Mouse (Mus musculus) CH12.LX (cell line): ENCODE data around the gene Lyl1. TPM values are rescaled to one million over a fixed set of nuclear protein-coding genes. Genes with fewer than 3 reads are reported as not detected.

Experiments
- DNase-seq: peaks from one replicate; pipeline ENCODE4 v3.0.0-alpha.2; 2013; ENCODE audit errors: extremely low read depth
- H3K27ac ChIP-seq: 2 replicates; pipeline ENCODE4 v1.5.1; 2012; ENCODE audit warnings: low read depth, mild to moderate bottlenecking, control low read depth, moderate library complexity; ENCODE audit not compliant: insufficient read depth
- H3K27me3 ChIP-seq: replicated peaks from 2 replicates; pipeline ENCODE3; 2012; ENCODE audit warnings: inconsistent platforms
- H3K36me3 ChIP-seq, 2 experiments: replicated peaks in 1 of 2; 2 replicates each; pipeline versions ENCODE3 to v1.6.1; 2012; ENCODE audit warnings: inconsistent platforms in 1 of 2, low read length in 1 of 2, mild to moderate bottlenecking in 1 of 2, mixed read lengths in 1 of 2, moderate library complexity in 1 of 2; ENCODE audit not compliant: control insufficient read depth in 1 of 2, insufficient read depth in 1 of 2
- H3K4me1 ChIP-seq, 2 experiments: 2 replicates each; pipeline ENCODE4 v1.6.1; 2012; ENCODE audit warnings: inconsistent platforms in 1 of 2, moderate library complexity in 1 of 2; ENCODE audit not compliant: insufficient read depth in 2 of 2, control insufficient read depth in 1 of 2
- H3K4me2 ChIP-seq: 2 replicates; pipeline ENCODE4 v1.6.1; 2012; ENCODE audit warnings: low read depth, mild to moderate bottlenecking, control low read depth; ENCODE audit not compliant: poor library complexity, insufficient read depth, severe bottlenecking
- H3K4me3 ChIP-seq, 3 experiments: fragments of 150-350 bp in 1 of 3; sonication (generic) in 1 of 3; replicated peaks in 1 of 3; 2 replicates each; pipeline versions ENCODE3 to v1.5.1; 2011 to 2012; ENCODE audit warnings: low read depth in 2 of 3, low read length in 2 of 3, mild to moderate bottlenecking in 2 of 3, moderate library complexity in 2 of 3, control low read depth in 1 of 3, improper control_type of control experiment in 1 of 3, inconsistent platforms in 1 of 3, mixed read lengths in 1 of 3; ENCODE audit not compliant: poor library complexity in 1 of 3
- H3K79me2 ChIP-seq: replicated peaks from 2 replicates; pipeline ENCODE4 v1.6.1; 2012; ENCODE audit warnings: mild to moderate bottlenecking, moderate library complexity; ENCODE audit not compliant: control insufficient read depth, poor library complexity, insufficient read depth, severe bottlenecking; ENCODE audit errors: extremely low read depth
- H3K9ac ChIP-seq: 2 replicates; pipeline ENCODE4 v1.6.1; 2012; ENCODE audit warnings: low read depth, mild to moderate bottlenecking, control low read depth, moderate library complexity; ENCODE audit not compliant: insufficient read depth
- H3K9me3 ChIP-seq: replicated peaks from 2 replicates; pipeline ENCODE3; 2012; ENCODE audit warnings: low read length, inconsistent platforms, mixed read lengths
- BHLHE40 ChIP-seq: IDR thresholded peaks from 2 replicates; pipeline ENCODE4 v1.6.1; 2011; ENCODE audit warnings: mild to moderate bottlenecking, low read depth, low read length, improper control_type of control experiment
- CTCF ChIP-seq, 2 experiments: IDR thresholded peaks in 1 of 2; conservative IDR thresholded peaks in 1 of 2; 2 replicates each; pipeline ENCODE4 v1.5.1; 2011 to 2012; ENCODE audit warnings: low read depth in 2 of 2, low read length in 2 of 2, improper control_type of control experiment in 1 of 2, inconsistent platforms in 1 of 2, mild to moderate bottlenecking in 1 of 2, moderate library complexity in 1 of 2
- E2F4 ChIP-seq: IDR thresholded peaks from 2 replicates; pipeline ENCODE4 v1.6.1; 2011; ENCODE audit warnings: low read depth, low read length, improper control_type of control experiment; ENCODE audit not compliant: insufficient replicate concordance
- EP300 ChIP-seq: IDR thresholded peaks from 2 replicates; pipeline ENCODE4 v1.6.1; 2011; ENCODE audit warnings: low read length, improper control_type of control experiment
- ETS1 ChIP-seq: conservative IDR thresholded peaks from 2 replicates; pipeline ENCODE4 v1.6.1; 2012; ENCODE audit warnings: low read depth, mild to moderate bottlenecking, inconsistent platforms, low read length, improper control_type of control experiment, moderate library complexity
- GABPA ChIP-seq: IDR thresholded peaks from 2 replicates; pipeline ENCODE4 v1.6.1; 2012; ENCODE audit warnings: low read depth, low read length, improper control_type of control experiment, inconsistent platforms; ENCODE audit not compliant: insufficient replicate concordance
- IRF4 ChIP-seq: IDR thresholded peaks from 2 replicates; pipeline ENCODE4 v1.6.1; 2014; ENCODE audit warnings: low read depth, mild to moderate bottlenecking, inconsistent platforms, low read length, improper control_type of control experiment
- KAT2A ChIP-seq: IDR thresholded peaks from 2 replicates; pipeline ENCODE4 v1.6.1; 2012; ENCODE audit warnings: low read length, improper control_type of control experiment, inconsistent platforms; ENCODE audit not compliant: insufficient replicate concordance
- MAFK ChIP-seq: IDR thresholded peaks from 2 replicates; pipeline ENCODE4 v1.6.1; 2011; ENCODE audit warnings: low read length, improper control_type of control experiment; ENCODE audit not compliant: insufficient replicate concordance
- MAX ChIP-seq: IDR thresholded peaks from 2 replicates; pipeline ENCODE4 v1.6.1; 2011; ENCODE audit warnings: low read length, improper control_type of control experiment
- MAZ ChIP-seq: IDR thresholded peaks from 2 replicates; pipeline ENCODE4 v1.6.1; 2012; ENCODE audit warnings: low read depth, mild to moderate bottlenecking, inconsistent platforms, low read length, improper control_type of control experiment, moderate library complexity
- MEF2A ChIP-seq: IDR thresholded peaks from 2 replicates; pipeline ENCODE4 v1.6.1; 2014; ENCODE audit warnings: low read depth, mild to moderate bottlenecking, inconsistent platforms, low read length, improper control_type of control experiment, borderline replicate concordance
- MXI1 ChIP-seq: IDR thresholded peaks from 2 replicates; pipeline ENCODE4 v1.6.1; 2011; ENCODE audit warnings: mild to moderate bottlenecking, low read depth, low read length, improper control_type of control experiment
- NRF1 ChIP-seq: IDR thresholded peaks from 2 replicates; pipeline ENCODE4 v1.6.1; 2014; ENCODE audit warnings: low read depth, mild to moderate bottlenecking, inconsistent platforms, low read length, improper control_type of control experiment, moderate library complexity
- POLR2A ChIP-seq: IDR thresholded peaks from 2 replicates; pipeline ENCODE4 v1.6.1; 2011; ENCODE audit warnings: low read depth, mild to moderate bottlenecking, improper control_type of control experiment, low read length
- POLR2AphosphoS2 ChIP-seq: IDR thresholded peaks from 2 replicates; pipeline ENCODE4 v1.6.1; 2011; ENCODE audit warnings: low read depth, low read length, improper control_type of control experiment
- RCOR1 ChIP-seq: conservative IDR thresholded peaks from 2 replicates; pipeline ENCODE4 v1.6.1; 2012; ENCODE audit warnings: low read depth, mild to moderate bottlenecking, inconsistent platforms, low read length, improper control_type of control experiment
- SMC3 ChIP-seq: IDR thresholded peaks from 2 replicates; pipeline ENCODE4 v1.6.1; 2011; ENCODE audit warnings: low read depth, low read length, improper control_type of control experiment
- TCF12 ChIP-seq: IDR thresholded peaks from 2 replicates; pipeline ENCODE4 v1.6.1; 2014; ENCODE audit warnings: low read depth, mild to moderate bottlenecking, inconsistent platforms, low read length, improper control_type of control experiment
- UBTF ChIP-seq: IDR thresholded peaks from 2 replicates; pipeline ENCODE4 v1.6.1; 2012; ENCODE audit warnings: low read depth, mild to moderate bottlenecking, inconsistent platforms, low read length, improper control_type of control experiment, moderate library complexity
- USF1 ChIP-seq: IDR thresholded peaks from 2 replicates; pipeline ENCODE4 v1.6.1; 2014; ENCODE audit warnings: low read depth, mild to moderate bottlenecking, inconsistent platforms, low read length, improper control_type of control experiment
- ZC3H11A ChIP-seq: IDR thresholded peaks from 2 replicates; pipeline ENCODE4 v1.6.1; 2012; ENCODE audit warnings: low read depth, mild to moderate bottlenecking, inconsistent platforms, low read length, improper control_type of control experiment
- ZKSCAN1 ChIP-seq: IDR thresholded peaks from 2 replicates; pipeline ENCODE4 v1.6.1; 2012; ENCODE audit warnings: low read depth, inconsistent platforms, low read length, improper control_type of control experiment, borderline replicate concordance
- ZMIZ1 ChIP-seq: IDR thresholded peaks from 2 replicates; pipeline ENCODE4 v1.6.1; 2012; ENCODE audit warnings: low read depth, mild to moderate bottlenecking, inconsistent platforms, low read length, improper control_type of control experiment
- dilution Hi-C: fragments of 300-500 bp; cut with MboI; formaldehyde crosslinking; loops from 2 replicates; pipeline ENCODE4 v1.14.3; 2020; ENCODE audit warnings: low sequenced_read_pairs; ENCODE audit not compliant: extremely low pct_unique_long_range_greater_than_20kb, extremely low pct_ligation_motif_present
- in situ Hi-C: fragments of 300-500 bp; cut with MboI; formaldehyde crosslinking; loops from 3 replicates; pipeline ENCODE4 v1.14.3; 2019; ENCODE audit warnings: low sequenced_read_pairs, low pct_ligation_motif_present, low pct_unique_long_range_greater_than_20kb, mixed read lengths
- polyA plus RNA-seq: library from polyadenylated mRNA; unstranded; fragments of >175 nt; gene quantifications from 2 replicates; pipeline ENCODE4 v1.2.1, GENCODE M21; 2012; ENCODE audit warnings: low read depth; ENCODE audit not compliant: insufficient read length
- total RNA-seq, 2 experiments: library from RNA; depleted of rRNA; stranded (reverse); fragments of 300-350 nt in 1 of 2; fragments of >200 nt in 1 of 2; gene quantifications; 2 replicates each; pipeline ENCODE4 v1.2.3; 2012 to 2014

Gene Lyl1
- total and polyA plus RNA-seq, 3 experiments, result 20.6 to 53.2 (median 38.5) TPM

DNA sequence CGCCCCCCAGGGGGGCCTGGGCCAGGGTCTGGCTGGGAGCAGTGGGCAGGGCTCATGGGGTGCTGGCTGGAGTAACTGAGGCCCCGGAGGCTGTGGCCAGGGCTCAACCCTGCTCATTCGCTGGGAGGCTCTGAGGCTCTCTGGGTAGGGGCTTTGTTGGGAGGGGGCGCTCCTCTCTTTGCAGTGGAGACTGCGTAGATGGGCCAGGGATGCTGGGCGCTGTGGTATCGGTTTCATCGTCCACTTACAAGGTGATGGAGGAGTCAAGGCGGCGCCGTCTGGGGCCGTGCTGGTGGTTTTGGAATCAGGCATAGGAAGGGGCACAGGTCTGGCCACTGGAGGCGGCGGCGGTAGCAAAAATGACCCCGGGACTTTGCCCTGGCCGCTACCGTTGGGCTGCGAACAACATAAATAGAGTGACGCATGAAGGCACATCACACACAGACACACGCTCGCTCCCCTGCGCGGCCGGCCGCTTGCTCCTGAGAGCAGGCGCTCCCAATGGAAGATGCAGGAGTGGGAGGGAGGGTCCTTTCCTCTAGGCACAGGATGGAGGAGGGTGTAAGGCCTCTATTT is 14.7 kb downstream of the Lyl1 start:
- dilution Hi-C loops, result no loop called here
- Histone ChIP-seq H3K27ac (no peak overlapping the region), H3K79me2 (no peaks in the 10 kb centered on the region), H3K4me3 (no peak overlapping the region), H3K9me3 (no peaks in the 10 kb centered on the region), H3K27me3 (peaks cover 67% of the 10 kb centered on the region), H3K4me1 (peaks cover 3 to 24% of the 10 kb centered on the region in 2 experiments; a peak in 3 of 4 replicates)
- no peak for DNase-seq
- TF ChIP-seq E2F4, result no peak
- TF ChIP-seq NRF1, result no peak
- TF ChIP-seq MXI1, result no peak
- TF ChIP-seq CTCF (conservative IDR thresholded peaks at IDR 0.05 in 1 of 2, IDR thresholded peaks at IDR 0.05 in 1 of 2; ENCODE audit: low read depth in 2 of 2, low read length in 2 of 2), result no peak
- TF ChIP-seq BHLHE40, result no peak
- TF ChIP-seq ZKSCAN1, result no peak
- no peak for TF ChIP-seq GABPA
- TF ChIP-seq, all 38 proteins: peak for 0
- Histone ChIP-seq H3K4me2 (no peak overlapping the region), H3K9ac (no peak overlapping the region), H3K36me3 (no peaks in the 10 kb centered on the region)
- in situ Hi-C loops, result loop anchor here (10.0 kb wide), 1 partner anchor 99 kb away; no protein-coding TSS in a partner anchor

GRCm38 (mm10) chr8:84716790-84717189 is 15.5 kb downstream of the Lyl1 start:
- dilution Hi-C loops, result no loop called here
- Histone ChIP-seq H3K27ac (no peak overlapping the region), H3K9ac (no peak overlapping the region), H3K4me1 (peaks cover 3 to 23% of the 10 kb centered on the region in 2 experiments; a peak in 3 of 4 replicates), H3K79me2 (no peaks in the 10 kb centered on the region), H3K4me2 (no peak overlapping the region), H3K27me3 (peaks cover 64% of the 10 kb centered on the region), H3K4me3 (no peak overlapping the region), H3K9me3 (no peaks in the 10 kb centered on the region), H3K36me3 (no peaks in the 10 kb centered on the region)
- TF ChIP-seq BHLHE40 (no peak), CTCF (conservative IDR thresholded peaks at IDR 0.05 in 1 of 2, IDR thresholded peaks at IDR 0.05 in 1 of 2; ENCODE audit: low read depth in 2 of 2, low read length in 2 of 2) (no peak), POLR2A (no peak), MEF2A (no peak), EP300 (no peak), ZMIZ1 (no peak), USF1 (no peak), SMC3 (no peak), ZC3H11A (no peak), KAT2A (no peak), RCOR1 (no peak), POLR2AphosphoS2 (no peak), ETS1 (no peak), TCF12 (no peak), NRF1 (no peak), MAZ (no peak), IRF4 (no peak), MAX (no peak), UBTF (no peak), MAFK (no peak)
- in situ Hi-C loops, result loop anchor here (10.0 kb wide), 1 partner anchor 98 kb away; no protein-coding TSS in a partner anchor
- DNase-seq, result no peak
